Mouse (Mus musculus): ENCODE results near the gene Tal1. TPM values are rescaled to one million over a fixed set of nuclear protein-coding genes. Genes with fewer than 3 reads are reported as not detected.

Gene Tal1
- polyA plus RNA-seq (2017; shearing (Covaris generic)): not detected

DNA sequence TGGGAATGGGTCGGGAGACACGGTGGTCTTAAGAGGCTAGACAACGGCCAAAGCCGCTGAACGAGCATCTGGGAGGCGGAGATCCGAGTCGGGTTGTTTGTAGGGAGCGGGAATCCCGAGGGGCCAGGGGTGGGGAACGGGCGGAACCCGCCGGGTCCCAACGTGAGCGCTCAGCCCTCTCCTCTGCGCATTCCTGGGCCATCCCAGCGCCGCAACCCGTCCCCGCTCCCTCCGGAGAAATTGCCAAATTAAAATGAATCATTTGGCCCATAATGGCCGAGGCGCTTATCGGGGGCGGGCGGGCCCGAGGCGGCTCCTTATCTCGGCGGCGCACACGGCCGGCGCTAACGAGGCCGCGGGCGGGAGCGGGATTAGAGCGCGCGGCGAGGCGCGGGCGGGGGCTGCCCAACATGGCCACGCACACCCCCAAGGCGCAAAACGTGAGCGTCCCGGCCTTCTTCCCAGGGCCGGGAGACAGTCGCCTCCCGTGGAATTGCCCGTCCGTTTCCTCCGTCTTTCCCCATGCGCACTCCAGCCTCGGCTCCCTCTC, at the start of gene Tal1:
Gene Tal1, plus strand, starts transcription at position 56 of the 550 bp plus-strand sequence.
- no peak for ATAC-seq

DNA sequence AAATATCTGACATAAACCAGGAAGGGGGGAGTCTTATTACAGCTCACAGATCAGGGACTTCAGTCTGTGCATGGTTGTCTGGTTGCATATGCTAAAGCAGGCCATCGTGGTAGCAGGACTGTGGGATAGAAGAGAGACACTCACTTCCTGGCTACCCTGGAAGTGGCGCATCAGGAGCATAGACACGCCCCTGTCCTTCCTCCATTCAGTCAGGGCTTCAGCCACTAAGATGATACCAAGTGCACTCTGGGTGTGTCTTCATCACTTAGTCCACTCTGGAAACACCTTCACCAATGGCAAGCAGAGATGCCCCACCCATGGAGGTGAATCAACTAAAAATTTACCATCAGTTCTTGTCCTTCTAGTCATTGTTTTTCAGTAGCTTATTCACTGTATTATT, 42.0 kb upstream of the Tal1 start:
- ATAC-seq: no peak

DNA sequence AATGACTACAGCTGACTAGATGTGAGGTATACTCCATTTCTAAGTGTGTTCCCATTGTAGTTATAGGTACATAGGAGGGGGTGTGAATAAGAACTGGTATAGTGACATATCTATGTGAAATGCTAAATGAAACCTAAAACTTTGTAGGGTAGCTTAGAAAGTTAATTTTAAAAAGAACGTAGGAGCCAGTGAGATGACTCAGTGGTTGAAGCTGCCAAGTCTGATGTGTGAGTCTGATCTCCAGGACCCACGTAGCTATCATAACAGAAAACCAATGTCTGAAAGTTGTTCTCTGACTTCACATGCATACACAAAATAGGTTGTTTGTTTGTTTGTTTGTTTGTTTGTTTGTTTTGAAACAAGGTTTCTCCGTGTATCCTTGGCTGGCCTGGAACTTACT, 36.2 kb upstream of the Tal1 start:
- ATAC-seq: no peak

DNA sequence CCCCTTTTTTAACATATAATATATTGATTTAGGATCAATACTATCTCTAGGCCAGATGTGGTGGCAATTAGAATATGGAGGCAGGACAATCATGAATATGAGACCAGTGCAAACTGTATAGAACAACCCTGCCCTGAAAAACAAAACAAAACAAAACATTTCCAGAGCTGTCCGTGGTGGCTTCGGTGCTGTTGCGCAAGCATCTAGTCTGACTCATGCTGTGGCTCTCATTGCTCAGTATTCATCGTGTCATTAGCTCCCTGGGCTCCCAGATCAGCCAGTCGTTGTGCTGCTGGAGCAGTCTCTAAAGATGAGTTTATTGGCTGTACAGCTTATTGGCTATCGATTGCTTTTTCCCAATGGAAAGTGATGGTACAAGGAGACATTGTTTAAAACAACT, 21.2 kb upstream of the Tal1 start:
- no peak for ATAC-seq

DNA sequence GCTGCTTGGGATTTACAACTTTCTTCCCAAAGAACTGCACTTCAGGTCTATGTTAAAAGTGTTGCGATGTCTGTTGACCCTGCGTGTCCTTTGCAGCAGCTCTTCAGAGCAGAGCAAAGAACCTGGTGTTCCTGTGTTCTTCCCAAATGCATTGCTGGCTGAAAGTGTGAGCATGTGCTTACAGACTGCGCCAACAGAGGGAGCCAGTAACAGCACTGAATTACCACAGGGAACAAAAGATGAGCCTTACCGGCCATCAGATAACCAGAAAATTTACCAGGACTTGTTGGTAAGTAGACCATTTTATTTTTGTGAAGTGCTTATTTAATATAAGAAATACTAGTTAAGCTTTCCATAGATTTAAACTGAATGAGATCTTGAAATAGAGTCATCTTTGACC, 18.0 kb upstream of the Tal1 start:
- peak; percentile 68 for ATAC-seq

DNA sequence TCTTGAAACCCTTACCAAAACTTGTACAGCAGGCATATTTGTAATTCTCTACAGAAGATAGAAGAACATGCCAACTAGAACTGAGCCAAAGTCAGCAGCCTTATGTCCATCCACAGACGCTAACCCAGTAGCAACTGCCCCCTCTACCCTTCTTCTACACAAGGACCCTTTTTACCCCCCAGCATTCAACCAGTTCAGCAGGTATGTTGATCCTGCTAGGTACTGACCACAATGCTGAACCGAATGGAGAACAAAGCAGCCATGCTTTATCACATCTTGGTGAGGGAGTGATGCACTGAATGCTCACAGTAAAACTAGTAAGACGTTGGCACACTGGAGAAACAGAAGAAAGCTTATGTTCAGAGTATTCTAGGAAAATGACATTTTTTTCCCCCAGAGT, 10.6 kb upstream of the Tal1 start:
- ATAC-seq: no peak

DNA sequence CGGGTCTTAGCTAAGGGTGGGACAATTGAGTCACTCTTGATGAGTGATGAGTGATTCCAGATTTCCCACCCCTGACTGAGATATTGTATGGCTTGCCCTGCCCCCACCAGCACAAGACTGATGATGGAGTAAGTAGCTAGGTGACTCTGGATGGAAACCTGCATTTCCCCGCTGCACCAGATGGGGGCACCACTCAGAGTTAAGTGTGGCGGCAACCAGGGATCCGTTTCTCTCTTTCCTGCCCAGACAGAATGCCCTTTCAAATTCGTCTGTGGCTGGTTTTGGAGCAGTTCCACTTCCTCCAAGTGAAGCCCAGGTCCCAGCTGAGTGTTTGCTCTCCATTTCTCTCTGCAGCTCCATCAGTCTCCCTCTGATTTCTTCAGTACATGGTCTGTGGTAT, 8.5 kb upstream of the Tal1 start:
- peak; percentile 63 for ATAC-seq

DNA sequence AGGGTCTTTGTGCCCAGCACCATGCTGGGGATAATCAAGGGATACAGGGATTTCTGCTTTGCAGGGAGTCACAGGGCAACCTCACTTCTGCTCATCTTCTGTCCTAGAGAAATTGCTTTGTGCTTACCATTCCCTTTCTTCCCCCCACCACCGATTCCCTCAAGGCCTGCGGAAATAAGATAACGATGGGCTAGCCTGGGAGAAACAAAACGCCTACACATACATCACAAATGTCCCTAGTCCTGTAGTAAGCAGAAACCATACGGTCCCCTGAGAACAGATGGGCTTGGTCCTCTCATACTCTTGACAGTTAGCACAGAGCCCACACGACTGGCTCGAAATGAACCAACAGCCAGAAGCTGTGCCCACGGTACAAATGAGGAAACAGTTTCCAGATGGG, 8.0 kb upstream of the Tal1 start:
- ATAC-seq: no peak

DNA sequence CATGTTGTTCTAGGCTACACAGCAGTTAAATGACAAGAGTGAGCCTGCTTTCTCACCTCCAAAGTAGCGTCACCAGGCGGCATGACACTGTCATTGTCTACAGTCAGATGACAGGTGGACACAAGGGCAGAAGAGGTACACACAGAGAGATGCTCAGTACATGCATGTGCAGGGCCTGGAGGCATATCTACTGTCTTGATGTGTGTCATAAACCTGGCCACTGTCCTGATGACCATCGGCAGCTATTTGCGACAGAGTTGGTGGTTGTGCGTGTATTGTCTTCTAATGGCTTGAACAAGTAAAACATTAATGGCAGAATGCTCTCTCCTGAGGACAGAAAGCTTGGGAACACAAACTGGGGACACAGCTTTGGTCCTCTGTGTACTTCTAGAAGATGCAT, 5.0 kb upstream of the Tal1 start:
- no peak for ATAC-seq

DNA sequence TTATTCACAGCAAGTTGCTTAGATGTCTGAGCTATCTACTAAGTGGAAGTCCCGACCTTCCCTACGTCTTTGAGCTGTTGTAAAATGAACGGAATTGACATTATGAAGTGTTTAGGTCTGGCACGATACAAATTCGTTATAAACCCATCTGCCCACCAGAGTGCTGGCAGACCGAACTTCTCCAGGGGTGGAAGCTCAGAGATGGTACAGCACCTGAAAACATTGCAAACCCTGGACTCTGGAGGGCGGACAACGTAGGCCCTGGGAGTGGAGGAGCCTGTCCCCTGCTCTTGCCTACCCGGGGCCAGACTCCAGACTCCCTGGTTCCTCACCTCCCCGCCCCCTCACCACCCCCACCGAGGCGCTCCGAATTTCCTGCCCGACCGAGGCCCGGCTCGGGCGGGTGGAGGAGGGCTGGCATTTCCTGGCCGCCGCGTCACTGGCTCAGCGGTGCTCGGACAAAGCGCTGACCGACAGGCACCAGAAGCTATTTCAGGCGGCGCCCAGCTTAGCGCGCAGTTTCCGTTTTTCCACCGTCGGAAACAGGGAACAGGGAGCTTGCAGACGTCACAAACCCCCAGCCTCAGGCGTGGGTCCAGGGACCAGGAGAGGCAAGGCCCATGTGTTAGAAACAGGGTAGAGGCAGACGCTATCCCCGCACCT, 3.8 kb upstream of the Tal1 start:
- no peak for ATAC-seq

DNA sequence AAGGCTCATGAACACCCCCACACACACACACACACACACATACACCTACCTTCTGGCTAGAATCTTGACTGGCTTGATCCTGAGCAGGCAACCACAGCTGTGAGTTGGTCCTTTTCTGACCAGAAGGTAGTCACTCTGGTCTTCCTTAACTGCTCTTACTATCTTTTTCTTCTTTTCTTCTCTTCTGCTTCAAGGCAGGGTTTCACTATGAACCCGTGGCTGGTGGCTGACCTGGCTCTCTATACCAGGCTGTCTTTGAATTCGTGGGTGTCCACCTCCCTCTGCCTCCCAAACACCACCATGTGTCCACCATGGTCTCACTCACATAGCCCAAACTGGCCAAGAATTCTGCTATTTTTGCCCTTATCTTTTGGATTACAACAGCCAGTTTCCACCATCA, 1.2 kb upstream of the Tal1 start:
- no peak for ATAC-seq

DNA sequence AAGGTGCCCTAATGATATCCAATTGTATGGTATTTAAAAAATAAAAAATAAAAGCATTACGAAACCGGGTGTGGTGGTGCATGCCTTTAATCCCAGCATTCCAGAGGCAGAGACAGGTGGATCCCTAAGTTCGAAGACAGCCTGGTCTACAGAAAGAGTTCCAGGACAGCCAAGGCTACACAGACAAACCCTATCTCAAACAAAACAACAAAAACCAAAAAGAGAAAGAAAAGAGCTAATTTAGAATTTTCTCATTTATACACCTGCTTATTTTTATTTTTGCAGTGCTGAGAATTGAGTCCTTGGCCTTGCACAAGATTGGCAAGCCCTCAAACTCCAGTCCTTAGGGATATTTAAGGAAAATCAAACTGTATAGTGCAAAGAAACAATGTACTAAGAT, 535 bp upstream of the Tal1 start:
- no peak for ATAC-seq

DNA sequence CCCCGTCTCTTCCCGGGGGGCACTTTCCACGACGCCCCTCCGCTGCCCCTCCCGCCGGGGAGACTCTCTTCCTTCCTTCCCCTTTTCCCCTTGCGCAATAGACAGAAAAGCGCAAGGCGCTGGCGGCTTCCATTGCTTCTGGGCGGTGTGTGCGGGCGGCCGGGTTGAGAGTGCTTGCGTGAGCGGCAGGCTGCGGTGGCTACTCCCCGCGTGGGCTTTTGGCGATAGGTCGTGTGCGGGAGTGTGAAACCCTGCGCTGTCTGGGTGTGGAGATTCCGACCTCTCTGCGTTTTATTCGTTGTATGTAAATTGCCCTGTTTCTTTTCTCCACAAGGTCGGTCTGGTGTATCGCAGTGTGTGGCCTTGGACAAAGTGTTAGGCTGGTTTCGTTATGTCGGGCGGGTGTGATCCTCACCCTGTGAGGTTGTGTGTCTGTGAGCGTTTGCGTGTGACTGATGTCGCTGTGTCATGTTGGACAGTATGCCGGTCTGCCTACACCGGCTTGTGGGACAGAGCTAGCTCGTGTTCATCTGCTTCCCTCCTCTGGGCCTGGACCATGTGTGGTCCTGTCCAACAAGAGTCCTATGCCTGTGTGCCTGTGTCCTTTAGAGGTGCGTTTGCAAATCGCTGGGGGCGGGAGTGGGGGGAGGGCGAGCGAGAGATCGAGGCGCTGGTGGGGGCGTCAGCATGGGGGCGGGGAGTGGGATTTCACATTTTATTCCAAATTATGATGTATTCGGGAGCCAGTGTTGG, 871 bp downstream of the Tal1 start:
- ATAC-seq: peak; percentile 37

DNA sequence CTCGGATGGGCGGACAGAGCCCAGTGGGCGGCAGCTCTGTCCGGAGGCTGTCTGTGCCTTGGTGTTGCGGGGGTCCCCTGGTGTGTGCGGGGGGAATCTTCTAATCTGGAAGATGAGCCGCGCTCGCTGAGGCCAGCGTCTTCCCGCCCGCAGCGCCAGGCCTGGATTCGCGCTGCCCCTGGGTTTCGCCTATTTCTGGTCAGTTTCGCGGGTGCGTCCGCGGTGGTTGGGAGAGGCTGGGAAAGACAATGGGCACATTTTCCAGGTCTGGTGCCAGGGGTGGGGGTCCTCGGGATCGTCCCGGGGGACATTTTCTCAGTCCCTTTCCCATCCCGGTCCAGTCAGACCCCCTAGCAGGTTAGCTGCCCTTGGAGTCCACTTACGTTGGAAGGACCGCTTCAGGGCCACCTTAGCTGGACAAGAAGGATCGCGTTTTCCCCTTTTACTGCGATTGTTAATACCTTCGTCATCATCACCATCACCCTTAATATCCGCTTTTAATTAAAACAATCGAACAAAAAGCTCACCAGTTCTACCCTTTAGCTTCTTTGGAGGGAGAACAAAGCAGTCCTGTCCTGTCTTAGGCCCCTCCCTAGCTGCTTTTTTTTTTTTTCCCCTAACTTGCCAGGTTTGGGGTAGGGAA, 1.6 kb downstream of the Tal1 start:
- no peak for ATAC-seq

DNA sequence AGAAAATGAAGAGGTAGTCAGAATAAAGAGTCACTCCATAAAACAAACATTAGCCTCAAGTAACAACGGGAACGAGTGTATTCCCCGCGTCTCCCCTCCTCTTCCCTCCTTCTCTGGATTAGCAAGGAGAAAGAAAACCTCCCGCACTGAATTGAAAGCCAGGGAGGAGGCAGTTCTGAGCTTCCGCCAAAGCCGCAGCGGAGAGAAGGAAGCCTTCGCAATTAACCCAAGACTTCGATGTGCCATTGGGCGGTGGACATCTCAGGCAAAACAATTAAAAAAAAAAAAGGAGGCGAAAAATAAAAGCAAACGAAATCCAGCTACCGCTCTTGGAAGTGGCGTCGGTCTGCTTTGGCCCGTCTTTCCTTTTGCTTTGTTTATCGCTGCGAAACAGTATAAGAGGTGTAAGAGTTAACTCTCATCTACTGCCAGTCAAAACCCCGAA, 2.1 kb downstream of the Tal1 start:
- peak; percentile 33 for ATAC-seq

DNA sequence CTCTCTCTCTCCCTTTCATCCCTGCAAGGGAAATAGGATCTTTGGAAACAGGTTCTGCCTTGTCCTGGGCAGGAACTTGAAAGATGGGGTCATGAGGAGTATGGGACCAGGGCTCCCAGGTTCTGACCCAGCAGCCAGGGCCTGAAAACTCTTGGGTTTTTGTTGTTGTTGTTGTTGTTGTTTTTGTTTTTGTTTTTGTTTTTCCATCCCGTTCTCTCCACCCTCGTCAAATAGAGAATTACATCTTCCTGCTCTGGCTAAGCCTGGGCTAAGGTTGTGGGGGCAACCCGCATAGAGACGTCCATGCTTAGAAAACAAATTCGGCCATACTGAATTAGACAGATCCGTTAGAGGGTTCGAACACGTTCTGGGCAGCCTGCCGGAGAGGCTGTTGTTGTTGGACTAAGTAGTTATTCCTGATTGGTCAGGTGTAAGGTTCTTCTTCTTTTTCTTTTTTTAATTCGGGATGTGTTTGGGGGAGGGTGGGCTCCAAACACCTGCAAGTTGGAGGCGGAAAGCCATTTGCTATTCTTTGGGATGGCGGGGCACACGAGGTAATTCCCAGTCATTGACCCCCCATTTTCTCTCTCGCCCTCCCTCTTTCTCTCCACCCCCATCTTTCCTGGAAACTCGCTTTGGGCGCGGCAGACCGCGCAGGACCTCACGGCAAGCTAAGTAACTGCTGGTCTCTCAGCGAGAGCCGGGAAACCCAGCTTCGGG, 2.8 kb downstream of the Tal1 start:
- no peak for ATAC-seq

DNA sequence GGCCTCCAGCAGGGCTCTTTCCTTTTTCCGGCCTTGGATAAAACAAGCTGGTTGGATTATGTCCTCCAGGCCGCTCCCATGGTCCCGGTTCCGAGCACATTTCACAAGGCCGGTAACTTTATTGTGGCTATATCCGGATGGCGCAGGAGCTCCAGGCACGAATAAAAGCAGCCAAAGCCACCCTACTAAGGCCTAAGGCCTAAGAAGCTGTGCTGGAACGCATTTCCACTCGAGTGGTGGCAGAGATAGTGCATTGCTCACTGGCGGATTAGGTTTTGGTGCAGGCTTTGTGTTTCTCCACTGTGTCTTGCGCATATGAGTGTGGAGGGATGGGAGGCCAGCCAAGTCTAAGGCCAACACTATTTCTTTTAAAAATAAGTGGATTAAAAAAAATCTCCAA, 3.6 kb downstream of the Tal1 start:
- no peak for ATAC-seq

DNA sequence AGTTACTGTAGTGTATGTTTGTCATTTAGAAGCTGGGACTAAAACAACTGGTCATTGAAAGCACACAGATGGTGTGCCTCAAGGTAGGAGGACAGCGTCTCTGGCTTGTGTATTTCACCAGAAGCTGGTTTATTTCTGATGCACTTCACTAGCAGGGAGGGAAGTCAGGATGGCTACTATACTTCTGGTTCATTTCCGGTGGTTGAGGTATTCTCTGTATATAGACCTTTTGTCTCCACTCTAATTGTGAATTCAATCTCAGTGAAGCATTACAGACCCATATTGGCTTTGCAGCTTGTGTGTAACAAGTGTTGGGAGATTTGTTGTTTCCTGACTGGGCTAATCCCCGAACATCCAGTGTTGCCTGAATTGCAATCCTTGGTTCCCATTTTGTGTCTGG, 4.5 kb downstream of the Tal1 start:
- no peak for ATAC-seq

DNA sequence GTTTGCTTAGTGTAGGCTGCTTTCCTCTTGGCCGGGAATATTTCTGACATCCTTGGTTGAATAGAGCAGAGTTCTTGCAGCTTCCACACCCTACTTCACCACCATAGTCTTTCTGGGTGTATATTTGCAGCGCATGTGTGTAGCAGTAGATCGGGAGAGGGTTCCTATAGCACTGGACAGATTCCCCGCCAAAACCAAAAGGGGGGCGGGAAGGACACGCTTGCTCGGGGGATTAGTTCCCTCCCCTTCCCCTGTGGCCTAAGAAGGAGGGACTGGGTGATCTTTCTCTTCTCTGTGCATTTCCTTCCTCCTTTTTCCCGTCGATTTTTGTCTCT, 6.3 kb downstream of the Tal1 start:
- no peak for ATAC-seq

DNA sequence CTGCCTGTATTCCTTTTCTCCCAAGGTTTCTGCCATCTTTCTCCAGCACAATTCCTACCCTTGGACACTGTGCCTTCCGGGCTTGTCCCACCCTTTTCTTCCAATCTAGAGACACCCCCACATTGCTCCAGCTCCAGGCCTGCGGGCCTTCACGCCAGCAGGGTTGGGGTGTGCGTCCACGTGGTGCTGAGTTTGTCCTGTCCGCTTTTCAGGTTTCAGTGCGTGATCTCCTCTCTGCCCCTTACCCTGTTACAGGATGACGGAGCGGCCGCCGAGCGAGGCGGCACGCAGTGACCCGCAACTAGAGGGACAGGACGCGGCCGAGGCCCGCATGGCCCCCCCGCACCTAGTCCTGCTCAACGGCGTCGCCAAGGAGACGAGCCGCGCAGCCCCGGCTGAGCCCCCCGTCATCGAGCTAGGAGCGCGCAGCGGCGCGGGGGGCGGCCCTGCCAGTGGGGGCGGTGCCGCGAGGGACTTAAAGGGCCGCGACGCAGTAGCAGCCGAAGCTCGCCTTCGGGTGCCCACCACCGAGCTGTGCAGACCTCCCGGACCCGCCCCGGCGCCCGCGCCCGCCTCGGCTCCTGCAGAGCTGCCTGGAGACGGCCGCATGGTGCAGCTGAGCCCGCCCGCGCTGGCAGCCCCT, 6.8 kb downstream of the Tal1 start:
- peak; percentile 34 for ATAC-seq

DNA sequence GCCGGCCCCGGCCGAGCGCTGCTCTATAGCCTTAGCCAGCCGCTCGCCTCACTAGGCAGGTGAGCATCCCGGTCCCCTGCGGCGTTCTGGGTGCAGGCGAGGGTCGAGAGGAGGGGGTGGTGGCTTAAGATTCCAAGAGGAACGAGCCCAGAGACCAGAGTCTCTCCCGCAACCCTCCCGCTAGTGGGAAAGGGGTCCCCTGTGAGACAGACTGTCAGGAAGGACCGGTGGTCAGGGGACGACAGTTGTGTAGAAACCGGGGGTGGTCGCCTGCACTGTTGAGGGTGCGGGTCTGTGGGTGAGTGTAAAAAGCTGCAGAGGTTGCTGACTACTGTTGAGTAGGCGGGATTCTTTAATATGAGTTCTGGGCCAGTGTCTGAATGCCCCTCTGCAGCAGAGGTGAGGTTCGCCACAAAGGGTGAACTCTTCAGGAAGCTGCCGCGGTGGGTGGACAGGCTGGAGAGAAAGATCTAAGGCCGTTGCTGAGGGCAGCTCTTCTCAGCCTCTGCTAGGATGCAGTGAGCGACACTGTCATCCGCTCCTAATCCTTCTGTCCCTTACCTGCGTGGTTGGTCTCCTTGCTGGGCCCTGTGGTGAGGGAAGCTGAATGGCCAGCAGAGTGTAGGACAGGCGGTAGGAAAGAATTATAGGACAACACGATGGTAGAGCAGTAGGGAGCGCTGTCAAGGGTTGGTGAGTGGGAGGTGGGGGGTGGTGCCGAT, 7.5 kb downstream of the Tal1 start:
- ATAC-seq: no peak

DNA sequence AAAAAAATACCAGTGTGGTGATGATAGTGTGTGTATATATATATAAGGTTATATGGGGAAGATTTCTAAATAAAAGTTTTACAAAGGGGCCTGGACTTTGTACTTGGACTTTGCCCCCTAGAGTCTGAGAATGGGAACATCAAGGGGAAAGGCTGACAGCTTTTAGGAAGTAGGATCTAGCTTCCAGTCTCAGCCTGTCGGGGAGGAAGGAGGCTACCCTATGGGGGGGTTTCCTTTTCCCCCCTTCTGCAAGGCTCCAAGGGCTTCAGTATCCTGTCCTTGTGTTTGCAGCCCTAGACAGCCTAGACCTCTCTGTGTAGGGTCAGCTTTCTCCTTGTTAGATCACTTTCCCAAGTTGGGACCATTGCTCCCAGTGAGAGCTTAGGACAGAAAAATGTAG, 15.4 kb downstream of the Tal1 start:
- ATAC-seq: no peak

Data from activated CD4-positive, CD25-positive, alpha-beta regulatory T cell, adult 4 months (primary cell).